Mouse (Mus musculus) G1E (cell line): ENCODE measurements around the gene Tinf2. TPM values are rescaled to one million over a fixed set of nuclear protein-coding genes. Genes with fewer than 3 reads are reported as not detected.

ENCODE experiments used
- ATAC-seq: 2 replicates; pipeline ENCODE4 v1.8.0; 2016; ENCODE audit warnings: mild to moderate bottlenecking; ENCODE audit not compliant: insufficient number of reproducible peaks, poor library complexity, low FRiP score, severe bottlenecking; ENCODE audit errors: extremely low read depth
- DNase-seq: peaks from one replicate; pipeline ENCODE4 v3.0.0; 2012; ENCODE audit warnings: low spot score
- H3K27me3 ChIP-seq: 2 replicates; pipeline ENCODE4 v1.6.1; 2012; ENCODE audit warnings: mild to moderate bottlenecking, low read length, inconsistent platforms; ENCODE audit not compliant: insufficient read depth
- H3K36me3 ChIP-seq: replicated peaks from 2 replicates; pipeline ENCODE3; 2012; ENCODE audit warnings: mild to moderate bottlenecking, inconsistent platforms
- H3K4me1 ChIP-seq: 2 replicates; pipeline ENCODE4 v1.6.1; 2012; ENCODE audit warnings: low read depth, low read length, inconsistent platforms, mixed read lengths; ENCODE audit not compliant: insufficient read depth
- H3K4me3 ChIP-seq: 2 replicates; pipeline ENCODE4 v1.5.1; 2012; ENCODE audit warnings: low read depth, mild to moderate bottlenecking, inconsistent platforms, low read length, moderate library complexity, mixed read lengths
- H3K9me3 ChIP-seq: replicated peaks from 2 replicates; pipeline ENCODE4 v1.6.1; 2012; ENCODE audit warnings: inconsistent platforms
- CTCF ChIP-seq: IDR thresholded peaks from 2 replicates; pipeline ENCODE4 v1.5.1; 2012; ENCODE audit warnings: low read depth, low read length, inconsistent platforms, mixed read lengths
- GATA1 ChIP-seq: IDR thresholded peaks from 2 replicates; pipeline ENCODE4 v1.6.1; 2012; ENCODE audit warnings: borderline replicate concordance, low read length, inconsistent platforms, mixed read lengths
- GATA2 ChIP-seq: IDR thresholded peaks from 2 replicates; pipeline ENCODE4 v1.6.1; 2012; ENCODE audit warnings: low read depth, low read length, inconsistent platforms, borderline replicate concordance
- POLR2AphosphoS5 ChIP-seq: IDR thresholded peaks from 2 replicates; pipeline ENCODE4 v1.6.1; 2012; ENCODE audit warnings: low read depth, low read length, inconsistent platforms; ENCODE audit not compliant: insufficient replicate concordance
- TAL1 ChIP-seq: conservative IDR thresholded peaks from 2 replicates; pipeline ENCODE4 v1.6.1; 2012; ENCODE audit warnings: low read depth, low read length, inconsistent platforms, mixed read lengths
- polyA plus RNA-seq: library from polyadenylated mRNA; stranded (reverse); fragments of >175 nt; gene quantifications from 2 replicates; pipeline ENCODE4 v1.2.3, GENCODE M21; 2012
- total RNA-seq, 2 experiments: library from RNA; stranded (forward) in 1 of 2; stranded (reverse) in 1 of 2; fragments of 200-1000 nt in 1 of 2; fragments of >200 nt in 1 of 2; fragmentation: Nextera tagmentation in 1 of 2; gene quantifications; 2 replicates each; pipeline ENCODE4 v1.2.3; 2014 to 2017

The Tinf2 gene
- total and polyA plus RNA-seq, 3 experiments, result 42.4 to 55.1 (median 44.2) TPM

- H3K4me1 ChIP-seq, result peaks cover 67% of the 10 kb centered on the region
- ATAC-seq (peak; percentile 37), DNase-seq (peak; percentile 86)
- H3K36me3 ChIP-seq, result peaks cover 73% of the 10 kb centered on the region
- H3K9me3 ChIP-seq, result no peaks in the 10 kb centered on the region
- no peaks in the 10 kb centered on the region for H3K27me3 ChIP-seq
- no peak for TF ChIP-seq TAL1
- H3K4me3 ChIP-seq, result peak within 1 kb of the TSS; percentile 89
Observed at GRCm38 (mm10) chr14:55643060-55643907, 38.3 kb downstream of the Tinf2 start, which contains the start of gene Tm9sf1. Gene Tm9sf1 (minus strand): TSS chr14:55643806.

GRCm38 (mm10) chr14:55642679-55643059 lies 39.0 kb downstream of the Tinf2 start:
- ATAC-seq, result no peak

GRCm38 (mm10) chr14:55641291-55641690 lies 40.3 kb downstream of the Tinf2 start:
- ATAC-seq, result no peak

More at GRCm38 (mm10) chr14:55642679-55643059, 39.0 kb downstream of the Tinf2 start:
- peaks cover 77% of the 10 kb centered on the region for H3K36me3 ChIP-seq
- TF ChIP-seq TAL1 (no peak), GATA2 (no peak)
- peak overlapping the region; percentile 89 for H3K4me3 ChIP-seq
- no peaks in the 10 kb centered on the region for H3K9me3 ChIP-seq
- H3K4me1 ChIP-seq, result peaks cover 71% of the 10 kb centered on the region
- no peak for DNase-seq
- no peaks in the 10 kb centered on the region for H3K27me3 ChIP-seq

GRCm38 (mm10) chr14:55640816-55641215 lies 40.8 kb downstream of the Tinf2 start:
- ATAC-seq, result no peak
- no peaks in the 10 kb centered on the region for H3K9me3 ChIP-seq
- peaks cover 61% of the 10 kb centered on the region for H3K4me1 ChIP-seq
- peaks cover 75% of the 10 kb centered on the region for H3K36me3 ChIP-seq
- H3K27me3 ChIP-seq, result no peaks in the 10 kb centered on the region
- no peak for TF ChIP-seq GATA1
- no peak for TF ChIP-seq GATA2
- no peak for TF ChIP-seq CTCF
- no peak for TF ChIP-seq TAL1
- TF ChIP-seq POLR2AphosphoS5, result no peak
- DNase-seq, result no peak
- no peak overlapping the region; the same call in 1 of the 2 replicates for H3K4me3 ChIP-seq

More at GRCm38 (mm10) chr14:55641291-55641690, 40.3 kb downstream of the Tinf2 start:
- no peak for DNase-seq
- Histone ChIP-seq H3K4me3 (no peak overlapping the region), H3K9me3 (no peaks in the 10 kb centered on the region), H3K27me3 (no peaks in the 10 kb centered on the region), H3K36me3 (peaks cover 76% of the 10 kb centered on the region), H3K4me1 (peaks cover 62% of the 10 kb centered on the region)
- TF ChIP-seq TAL1 (no peak), POLR2AphosphoS5 (no peak), CTCF (no peak), GATA2 (no peak), GATA1 (no peak)

DNA sequence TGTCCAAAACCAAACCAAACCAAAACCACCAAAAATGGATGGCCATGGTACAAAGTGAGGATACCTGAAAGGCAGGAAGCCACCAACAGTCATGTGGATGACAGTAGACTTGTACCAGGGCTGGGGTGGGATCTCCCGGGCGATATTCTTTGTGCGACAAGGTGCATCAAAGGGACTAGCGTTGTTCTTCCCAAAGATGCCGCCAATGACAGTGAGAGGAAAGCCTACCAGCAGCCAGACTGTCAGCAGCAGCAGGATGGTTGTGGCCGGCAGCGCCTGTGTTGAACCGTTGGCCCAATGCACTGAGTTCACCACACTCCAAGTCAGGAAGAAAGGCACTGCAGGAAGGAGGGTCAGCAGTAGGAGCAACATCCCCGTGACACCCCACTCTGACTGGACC lies 43.8 kb downstream of the Tinf2 start, which contains the start of gene Gm49378:
TSS of gene Gm49378 (minus strand) at position 101 of the 400 bp plus-strand sequence.
- Histone ChIP-seq H3K4me1 (peaks cover 72% of the 10 kb centered on the region), H3K27me3 (no peaks in the 10 kb centered on the region), H3K9me3 (no peaks in the 10 kb centered on the region), H3K4me3 (no peak within 1 kb of the TSS), H3K36me3 (peaks cover 86% of the 10 kb centered on the region)
- no peak for DNase-seq
- ATAC-seq, result no peak
- TF ChIP-seq GATA1 (no peak), POLR2AphosphoS5 (no peak), TAL1 (no peak), CTCF (no peak), GATA2 (no peak)

DNA sequence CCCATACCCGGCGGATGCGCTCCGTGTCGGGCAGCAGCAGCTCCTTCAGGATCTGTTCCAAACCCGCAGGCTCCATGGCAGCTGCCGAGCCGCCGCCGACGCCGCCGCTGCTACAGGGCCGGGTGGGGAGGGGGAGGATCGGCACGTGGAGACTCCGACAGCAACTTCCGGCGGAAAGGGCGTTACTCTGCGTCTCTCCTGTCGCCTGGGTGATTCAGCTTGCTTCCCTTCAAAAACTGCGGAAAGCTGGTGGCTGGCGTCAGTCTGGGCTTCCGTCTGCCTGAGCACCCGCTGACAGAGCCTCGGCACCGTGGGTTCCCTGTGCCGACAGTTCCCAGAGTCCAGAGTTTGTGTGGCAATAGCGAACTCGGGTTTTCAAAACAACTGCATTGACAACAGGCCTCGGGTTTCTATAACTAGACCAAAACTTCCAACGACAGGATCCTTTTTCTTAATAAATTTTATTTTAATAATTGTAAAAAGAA lies 46.1 kb downstream of the Tinf2 start, which contains the start of gene Ipo4:
TSS of gene Ipo4 (minus strand) at position 435 of the 485 bp plus-strand sequence.
- Histone ChIP-seq H3K9me3 (no peaks in the 10 kb centered on the region), H3K36me3 (peaks cover 93% of the 10 kb centered on the region), H3K27me3 (no peaks in the 10 kb centered on the region), H3K4me3 (peak within 1 kb of the TSS; percentile 81), H3K4me1 (peaks cover 59% of the 10 kb centered on the region)
- TF ChIP-seq GATA1 (no peak), CTCF (no peak), POLR2AphosphoS5 (no peak), GATA2 (no peak), TAL1 (no peak)
- DNase-seq (peak; percentile 76), ATAC-seq (peak; percentile 89)
